Mouse (Mus musculus): ENCODE measurements at regions not wholly inside any gene's neighbourhood (a gene's known extent, or its start where the extent isn't known, plus 50 kb on each side); places are given as distances from the start of the nearest gene placed in this dataset.
A peak's percentile ranks its signal among the peaks of the same experiment; 100 is the strongest.

- DNase-seq (ENCODE audit: low spot score in 2 of 2) = no peak
Measured at GRCm38 (mm10) chr9:61707296-61707695, 207.0 kb downstream of the Rplp1 start.

- DNase-seq (ENCODE audit: low spot score in 2 of 2) = no peak
Measured at GRCm38 (mm10) chr9:61706263-61706755, 208.0 kb downstream of the Rplp1 start.

- DNase-seq (ENCODE audit: low spot score in 2 of 2) = peak; percentile 30 to 52
Measured at GRCm38 (mm10) chr9:61705586-61706233, 208.6 kb downstream of the Rplp1 start.

- no peak for DNase-seq (ENCODE audit: low spot score in 2 of 2)
Measured at GRCm38 (mm10) chr9:61703301-61703700, 211.0 kb downstream of the Rplp1 start.

GRCm38 (mm10) chr9:61702280-61702966 lies 211.9 kb downstream of the Rplp1 start:
- DNase-seq (ENCODE audit: low spot score in 2 of 2) = peak; percentile 43 to 80

GRCm38 (mm10) chr9:61700576-61700975 lies 213.8 kb downstream of the Rplp1 start:
- no peak for DNase-seq (ENCODE audit: low spot score in 2 of 2)

GRCm38 (mm10) chr9:61699618-61700017 lies 214.7 kb downstream of the Rplp1 start:
- no peak for DNase-seq (ENCODE audit: low spot score in 2 of 2)

- DNase-seq (ENCODE audit: low spot score in 2 of 2) = peak in 1 of 2 experiments; percentile 58
Measured at GRCm38 (mm10) chr9:61697959-61698358, 216.4 kb downstream of the Rplp1 start.

- DNase-seq (ENCODE audit: low spot score in 2 of 2) = no peak
Measured at GRCm38 (mm10) chr9:61696831-61697230, 217.5 kb downstream of the Rplp1 start.

GRCm38 (mm10) chr9:61695821-61696220 lies 218.5 kb downstream of the Rplp1 start:
- no peak for DNase-seq (ENCODE audit: low spot score in 2 of 2)

GRCm38 (mm10) chr9:61695381-61695791 lies 219.0 kb downstream of the Rplp1 start:
- peak in 1 of 2 experiments; percentile 26 for DNase-seq (ENCODE audit: low spot score in 2 of 2)

- no peak for DNase-seq (ENCODE audit: low spot score in 2 of 2)
Measured at GRCm38 (mm10) chr9:61694206-61694605, 220.1 kb downstream of the Rplp1 start.

GRCm38 (mm10) chr9:61690786-61691185 lies 223.6 kb downstream of the Rplp1 start:
- no peak for DNase-seq (ENCODE audit: low spot score in 2 of 2)

- peak; percentile 69 for DNase-seq (ENCODE audit: low spot score in 2 of 2)
Measured at GRCm38 (mm10) chr9:61689939-61690338, 224.4 kb downstream of the Rplp1 start.

GRCm38 (mm10) chr9:61689516-61689915 lies 224.8 kb downstream of the Rplp1 start:
- peak in 1 of 2 experiments; percentile 13 for DNase-seq (ENCODE audit: low spot score in 2 of 2)

GRCm38 (mm10) chr9:61683557-61683956 lies 230.8 kb downstream of the Rplp1 start:
- no peak for DNase-seq (ENCODE audit: low spot score in 2 of 2)

- no peak for DNase-seq (ENCODE audit: low spot score in 2 of 2)
Measured at GRCm38 (mm10) chr9:61682744-61683259, 231.5 kb downstream of the Rplp1 start.

GRCm38 (mm10) chr9:61682316-61682715 lies 232.0 kb downstream of the Rplp1 start:
- DNase-seq (ENCODE audit: low spot score in 2 of 2) = no peak

GRCm38 (mm10) chr9:61681406-61681805 lies 232.9 kb downstream of the Rplp1 start:
- DNase-seq (ENCODE audit: low spot score in 2 of 2) = no peak

- peak; percentile 20 for DNase-seq (ENCODE audit: low spot score in 2 of 2)
Measured at GRCm38 (mm10) chr9:61680911-61681311, 233.4 kb downstream of the Rplp1 start.

GRCm38 (mm10) chr9:61679686-61680085 lies 234.7 kb downstream of the Rplp1 start:
- DNase-seq (ENCODE audit: low spot score in 2 of 2) = no peak

GRCm38 (mm10) chr9:61677603-61678002 lies 236.7 kb downstream of the Rplp1 start:
- no peak for DNase-seq (ENCODE audit: low spot score in 2 of 2)

- no peak for DNase-seq (ENCODE audit: low spot score in 2 of 2)
Measured at GRCm38 (mm10) chr9:61677037-61677436, 237.3 kb downstream of the Rplp1 start.
